Mouse (Mus musculus): Measurements from ENCODE around the gene Sec24d.

DNA sequence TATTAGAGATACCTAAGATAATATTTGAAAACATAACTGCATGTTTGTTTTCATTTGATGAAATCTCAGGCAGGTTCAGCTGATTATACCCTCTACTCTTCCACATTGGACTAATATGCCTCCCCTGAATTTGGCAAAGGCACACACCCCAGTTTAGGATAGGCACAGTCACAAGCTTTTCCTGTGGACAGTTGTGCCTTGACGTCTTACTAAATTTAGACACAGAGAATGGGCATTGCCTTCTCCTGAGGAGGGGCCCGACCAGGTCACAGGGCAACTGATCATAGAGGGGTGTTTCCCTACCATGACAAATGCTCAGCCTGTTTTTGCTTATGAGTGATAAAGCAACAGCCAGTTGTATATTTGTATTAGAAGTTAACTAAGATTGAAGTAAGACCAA is 84.3 kb downstream of the Sec24d start:
- TF ChIP-seq CTCF (IDR thresholded peaks at IDR 0.05; ENCODE audit: low read depth) (no peak), EP300 (IDR thresholded peaks at IDR 0.05; ENCODE audit: low read depth) (no peak)
